Mouse (Mus musculus) naive thymus-derived CD4-positive, alpha-beta T cell, adult 2 months (primary cell): ENCODE data around the gene Pask.
"Not testable (repeated sequence)": the region's sequence is repeated elsewhere in the genome, so short reads cannot be mapped to it uniquely, and the experiment has no call there.

Experiments
- DNase-seq: peaks from one replicate; pipeline ENCODE4 v3.0.0-alpha.2; 2011; ENCODE audit warnings: low read depth

Gene Pask

DNA sequence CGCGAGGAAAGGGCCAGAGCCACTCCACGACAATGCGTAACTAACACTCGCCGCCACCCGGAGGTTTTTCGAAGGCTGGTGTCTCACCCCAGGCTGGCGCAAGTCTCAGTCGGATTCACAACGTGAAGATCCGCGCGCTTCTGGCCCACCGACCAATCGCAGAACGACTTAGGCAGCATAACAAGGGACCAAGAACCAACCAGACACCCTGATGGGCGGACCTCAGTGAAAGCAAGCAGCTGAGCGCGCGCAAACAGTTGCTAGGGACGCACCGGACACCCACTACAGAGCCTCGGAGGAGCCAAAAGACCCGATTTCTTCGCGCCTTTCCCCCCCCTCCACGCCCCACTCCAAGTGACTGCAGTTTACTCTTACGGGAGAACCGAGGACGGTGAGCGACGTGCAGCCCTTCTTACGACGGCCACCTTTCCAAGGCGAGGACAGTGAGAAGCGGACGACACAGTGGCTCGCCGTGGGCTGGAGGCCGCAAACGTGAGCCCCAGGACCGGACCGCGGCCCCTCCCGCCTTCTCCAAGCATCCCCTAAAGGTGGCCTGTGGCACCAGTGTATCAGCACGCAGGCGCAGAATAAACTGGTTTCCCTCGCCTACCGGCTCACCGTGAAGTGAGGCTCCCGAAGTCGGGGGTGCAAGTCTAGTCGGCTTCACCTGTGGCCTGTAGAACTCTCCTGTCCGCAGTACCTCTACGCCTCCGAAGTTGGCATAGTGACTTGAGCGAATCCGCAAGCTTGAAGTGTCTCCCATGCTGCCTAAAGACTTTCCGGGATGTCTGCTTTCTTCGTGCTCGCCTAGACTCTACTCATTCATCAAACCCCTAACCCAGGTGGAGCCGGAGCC lies at the start of gene Pask, which contains the start of gene Ppp1r7:
Pask (minus strand) TSS at position 835 of the 856 bp plus-strand sequence.
Ppp1r7 (plus strand) TSS at position 207 of the 856 bp plus-strand sequence.
- DNase-seq: peak; percentile 95

DNA sequence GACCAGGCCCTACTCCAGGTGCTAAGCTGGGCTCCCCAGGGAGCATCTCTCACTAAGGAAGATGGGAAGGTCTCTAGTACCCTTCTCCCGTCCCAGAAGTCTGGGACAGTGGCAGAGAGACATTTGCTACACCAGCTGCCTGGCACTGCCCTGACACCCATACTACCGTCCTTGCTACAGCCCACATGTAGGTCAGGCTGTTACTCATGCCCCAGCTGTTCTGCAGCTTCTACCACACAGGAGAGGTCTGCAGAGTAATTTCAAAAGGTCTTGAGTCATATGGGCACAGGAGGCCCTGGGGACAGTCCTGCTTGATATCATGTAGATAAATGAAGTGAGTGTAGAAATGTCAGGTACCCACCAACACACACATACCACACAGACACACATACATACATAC lies 45.6 kb upstream of the Pask start:
- DNase-seq: no peak

DNA sequence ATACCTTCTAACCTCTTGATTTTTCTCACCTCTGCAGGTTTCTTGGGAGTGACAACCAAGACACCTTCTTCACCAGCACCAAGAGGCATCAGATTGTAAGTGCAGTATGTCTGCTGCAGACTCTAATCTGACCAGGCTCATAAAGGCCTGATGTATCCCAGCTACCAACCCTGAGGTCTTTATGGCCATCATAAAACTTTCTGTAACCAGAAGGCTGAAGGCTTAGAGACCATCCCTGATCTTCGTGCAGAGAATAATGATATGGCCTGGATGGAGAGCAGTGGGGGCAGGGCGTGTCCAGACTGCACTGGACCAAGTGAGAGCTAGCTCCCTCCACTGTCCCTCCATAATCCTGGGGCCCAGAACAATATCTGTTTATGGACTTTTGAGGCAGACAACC lies 43.9 kb upstream of the Pask start:
- DNase-seq: no peak

DNA sequence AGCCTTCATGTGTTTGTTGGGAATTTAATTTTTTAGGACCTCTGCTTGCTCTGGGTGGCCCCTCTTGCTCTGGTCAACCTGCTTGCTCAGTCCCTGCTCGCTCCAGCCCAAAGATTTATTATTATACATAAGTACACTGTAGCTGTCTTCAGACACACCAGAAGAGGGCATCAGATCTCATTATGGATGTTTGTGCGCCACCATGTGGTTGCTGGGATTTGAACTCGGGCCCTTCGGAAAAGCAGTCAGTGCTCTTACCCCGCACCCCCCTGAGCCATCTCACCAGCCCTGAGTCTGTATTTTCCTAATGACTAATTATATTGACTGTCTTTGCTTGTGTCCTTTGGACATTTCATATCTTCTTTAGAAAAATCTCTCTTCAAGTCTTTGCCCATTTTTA lies 35.8 kb upstream of the Pask start:
- DNase-seq: no peak

DNA sequence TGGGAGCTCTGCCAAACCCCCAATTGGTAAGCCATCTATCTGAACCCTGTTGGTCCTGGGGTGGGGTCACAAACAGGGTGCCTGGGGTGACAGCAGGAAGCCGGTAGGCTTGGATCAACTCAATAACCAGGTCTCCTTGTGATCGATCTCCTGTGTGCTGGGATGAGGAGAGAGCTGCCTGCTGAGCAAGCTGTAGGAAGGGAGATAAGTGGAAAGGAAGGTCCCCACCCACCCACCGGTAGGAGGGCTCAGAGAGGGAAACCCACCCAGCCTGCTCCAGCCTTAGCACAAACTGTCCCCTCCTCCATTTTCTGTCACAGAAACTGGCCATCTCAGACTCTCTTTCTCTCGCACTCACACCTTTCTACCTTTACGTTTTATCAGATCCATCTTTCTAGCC lies 34.0 kb upstream of the Pask start:
- DNase-seq: no peak

DNA sequence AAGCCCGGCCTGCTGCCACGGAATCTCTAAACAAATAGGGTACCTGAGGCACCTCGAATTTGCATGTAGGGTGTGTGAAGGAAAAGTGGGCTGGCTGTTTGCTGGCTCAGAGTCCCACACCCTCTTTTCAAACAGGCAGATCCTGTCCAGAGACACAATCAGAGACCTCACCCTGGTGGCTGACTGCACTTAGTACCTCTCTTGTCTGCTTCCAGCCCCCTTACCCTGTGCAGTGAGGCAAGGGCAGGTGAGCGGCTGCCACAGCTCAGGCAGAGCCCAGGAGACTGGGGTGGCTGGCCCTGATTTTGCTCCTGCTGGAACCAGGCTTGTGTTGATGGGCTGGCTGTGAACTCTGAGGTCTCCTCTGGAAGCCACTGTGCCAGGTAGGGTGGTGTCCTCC lies 30.4 kb upstream of the Pask start, which contains the start of gene Ano7:
Ano7 (plus strand) TSS at position 266 of the 400 bp plus-strand sequence.
- DNase-seq: no peak

DNA sequence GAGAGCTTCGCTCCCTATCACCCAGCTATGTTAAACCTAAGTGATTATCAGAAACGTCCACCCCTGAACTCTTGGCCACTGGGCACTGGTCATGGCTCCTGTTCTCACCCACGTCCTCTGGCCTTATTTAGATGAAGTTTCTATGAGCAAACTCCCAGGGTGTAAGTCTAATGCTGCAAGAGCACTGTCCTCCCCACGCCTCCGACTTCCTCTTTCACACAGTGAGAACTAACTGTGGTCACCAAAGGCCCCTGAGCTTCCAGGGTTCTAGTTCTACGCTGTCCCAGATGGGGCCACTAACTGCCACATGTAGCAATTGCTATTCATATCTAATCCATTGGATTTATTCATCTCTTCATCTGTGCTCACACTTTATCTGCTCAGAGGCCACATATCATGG lies 22.4 kb upstream of the Pask start:
- DNase-seq: no peak

DNA sequence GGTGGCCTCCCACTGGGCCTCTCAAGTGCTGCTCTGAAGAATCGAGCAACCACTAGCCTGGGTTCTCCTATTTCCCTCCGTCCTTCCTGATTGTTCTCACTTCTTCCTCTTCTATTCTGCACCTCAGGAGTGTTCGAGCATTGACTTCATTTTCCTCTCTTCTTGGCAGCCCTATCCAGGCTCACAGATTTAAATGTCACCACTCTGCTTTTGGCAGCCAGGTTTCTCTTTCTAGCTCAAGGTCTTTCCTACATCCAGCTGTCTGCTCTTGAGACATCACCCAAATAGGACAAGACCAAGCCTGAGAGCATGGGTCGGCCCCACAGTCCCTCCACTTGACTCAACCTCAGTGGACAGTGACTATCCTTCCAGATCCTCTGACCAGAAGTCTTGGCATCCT lies 19.4 kb upstream of the Pask start:
- no peak for DNase-seq

DNA sequence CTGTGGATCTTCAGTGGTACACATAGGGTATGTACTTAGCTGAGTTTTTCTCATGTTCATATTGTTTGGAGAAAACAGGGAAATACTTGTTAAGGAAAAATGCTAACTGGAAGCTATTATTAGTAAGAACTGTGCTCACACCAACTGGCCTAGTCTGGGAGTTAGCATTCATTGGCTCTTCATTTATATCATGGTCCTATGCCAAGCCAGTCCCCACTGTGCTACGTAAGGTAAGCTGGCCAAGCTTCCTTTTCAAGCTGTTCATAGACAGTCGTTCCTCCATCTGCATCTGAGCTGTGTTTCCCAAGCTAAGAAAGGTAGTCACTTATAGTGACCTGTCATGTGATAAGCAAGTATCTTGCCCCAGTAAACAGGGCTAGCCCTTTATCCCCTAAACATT lies 9.4 kb upstream of the Pask start:
- DNase-seq: no peak

DNA sequence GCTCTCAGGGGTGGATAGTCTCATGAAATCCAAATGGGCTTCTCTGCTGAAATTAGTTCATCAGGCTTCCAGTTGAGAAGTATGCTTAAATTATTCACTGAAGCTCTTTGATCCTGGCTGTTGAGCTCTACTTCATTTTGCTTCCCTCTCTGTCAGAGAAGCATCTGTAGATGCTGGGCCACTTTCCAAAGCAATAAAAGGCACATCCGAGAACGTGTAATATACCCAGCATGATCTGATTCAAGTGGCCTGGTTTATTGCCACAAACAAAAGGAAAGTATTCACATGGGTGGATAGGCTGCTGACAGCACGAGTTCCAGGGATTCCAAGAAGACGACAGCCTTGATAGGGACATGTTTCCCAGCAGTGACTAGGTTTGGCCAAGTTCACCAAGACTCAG lies 6.4 kb upstream of the Pask start:
- DNase-seq: no peak

DNA sequence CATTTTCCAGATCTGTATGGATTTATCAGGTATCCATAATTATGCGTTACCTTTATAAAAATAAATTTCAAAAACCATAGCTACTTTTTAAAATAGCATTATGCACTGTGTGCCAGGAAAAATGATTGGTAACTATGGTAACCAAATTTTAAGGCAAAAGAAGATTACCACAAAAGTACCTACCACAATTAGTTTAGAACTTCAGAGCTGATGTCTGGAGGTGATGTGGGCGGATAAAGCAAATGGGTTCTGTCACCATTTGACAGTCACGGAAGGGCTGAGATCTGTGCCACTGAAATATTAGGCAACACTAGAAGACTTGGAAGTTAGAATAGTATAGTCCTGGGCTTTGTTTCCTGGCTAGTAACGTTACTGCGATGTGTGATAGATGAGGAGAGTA lies 3.9 kb upstream of the Pask start:
- no peak for DNase-seq

DNA sequence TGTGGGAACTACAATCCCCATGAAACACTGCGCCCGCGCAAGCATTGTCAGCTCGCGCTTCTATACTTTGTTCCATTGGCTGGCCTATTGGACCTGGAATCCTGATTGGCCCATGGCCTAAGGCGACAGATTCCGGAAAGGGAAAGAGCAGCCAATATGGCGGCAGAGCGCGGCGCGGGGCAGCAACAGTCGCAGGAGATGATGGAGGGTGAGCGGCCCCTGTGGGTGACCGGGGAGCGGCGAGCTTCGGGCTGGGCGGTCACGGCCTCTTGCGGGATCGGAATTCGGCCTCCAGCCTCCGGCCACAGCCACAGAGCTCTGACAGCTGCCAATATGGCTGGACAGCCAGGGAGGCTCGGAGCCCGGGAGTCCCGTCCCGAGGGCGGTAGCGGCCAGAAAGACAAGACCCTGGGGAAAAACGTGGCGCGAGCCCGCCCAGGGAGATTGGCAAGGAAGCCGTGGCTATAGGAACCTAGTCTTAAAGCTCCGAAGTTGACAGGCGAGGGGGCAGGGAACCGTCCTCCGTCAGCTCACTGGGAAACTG lies 294 bp upstream of the Pask start:
- peak; percentile 95 for DNase-seq

DNA sequence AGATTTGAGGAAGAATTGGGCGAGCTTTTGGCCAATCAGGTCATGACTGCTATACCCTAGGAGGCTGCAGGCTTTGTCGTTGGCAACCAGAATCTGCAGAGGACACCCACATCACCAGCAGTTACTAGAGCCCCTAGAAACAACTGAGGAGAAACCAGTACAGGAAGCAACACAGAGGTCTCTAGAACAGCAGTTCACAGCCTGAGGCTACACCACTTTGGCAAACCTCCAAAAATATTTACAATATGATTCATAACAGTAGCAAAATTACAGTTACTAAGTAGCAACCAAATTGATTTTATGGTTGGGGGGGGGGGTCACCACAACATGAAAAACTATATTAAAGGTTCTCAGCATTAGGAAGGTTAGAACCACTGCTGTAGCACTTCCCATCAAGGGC lies 8.7 kb downstream of the Pask start:
- no peak for DNase-seq

DNA sequence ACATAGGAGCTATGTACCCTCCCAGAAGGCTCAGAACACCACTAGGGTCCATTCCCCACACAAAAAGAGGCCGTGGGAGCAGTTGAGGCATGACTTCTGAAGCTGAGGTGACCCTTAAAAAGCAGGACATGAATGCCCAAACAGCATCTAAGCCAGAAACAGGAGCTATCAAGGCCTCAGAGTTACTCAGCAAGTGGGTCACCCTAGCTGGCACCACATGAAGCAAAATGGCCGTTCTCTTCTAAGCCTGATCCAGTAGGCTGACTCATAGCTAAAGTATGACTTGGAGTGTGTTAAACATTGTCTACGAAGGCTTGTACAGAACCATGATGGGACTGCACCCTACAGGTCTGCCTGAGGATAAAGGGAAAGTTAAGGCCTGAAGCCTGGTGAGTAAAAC lies 16.8 kb downstream of the Pask start:
- DNase-seq: no peak

DNA sequence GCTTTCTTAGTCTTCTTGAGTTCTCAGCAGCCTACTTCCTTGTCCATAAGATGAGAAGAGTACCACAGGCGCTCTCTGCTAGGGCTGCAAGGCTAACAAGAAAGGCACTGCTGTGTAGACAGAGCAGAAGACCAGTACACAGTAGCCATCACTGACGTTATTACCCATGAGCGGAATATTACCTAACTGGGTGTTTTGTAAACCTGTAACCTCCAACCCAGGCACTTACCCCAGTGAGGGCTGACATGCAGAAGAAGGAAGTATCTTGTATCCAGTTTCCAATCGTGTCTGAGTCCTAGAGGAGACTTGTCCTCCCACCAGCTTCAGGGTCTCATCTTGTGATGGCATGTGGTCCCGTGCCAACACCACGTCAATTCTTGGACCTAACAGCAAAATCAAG lies 19.3 kb downstream of the Pask start:
- no peak for DNase-seq

DNA sequence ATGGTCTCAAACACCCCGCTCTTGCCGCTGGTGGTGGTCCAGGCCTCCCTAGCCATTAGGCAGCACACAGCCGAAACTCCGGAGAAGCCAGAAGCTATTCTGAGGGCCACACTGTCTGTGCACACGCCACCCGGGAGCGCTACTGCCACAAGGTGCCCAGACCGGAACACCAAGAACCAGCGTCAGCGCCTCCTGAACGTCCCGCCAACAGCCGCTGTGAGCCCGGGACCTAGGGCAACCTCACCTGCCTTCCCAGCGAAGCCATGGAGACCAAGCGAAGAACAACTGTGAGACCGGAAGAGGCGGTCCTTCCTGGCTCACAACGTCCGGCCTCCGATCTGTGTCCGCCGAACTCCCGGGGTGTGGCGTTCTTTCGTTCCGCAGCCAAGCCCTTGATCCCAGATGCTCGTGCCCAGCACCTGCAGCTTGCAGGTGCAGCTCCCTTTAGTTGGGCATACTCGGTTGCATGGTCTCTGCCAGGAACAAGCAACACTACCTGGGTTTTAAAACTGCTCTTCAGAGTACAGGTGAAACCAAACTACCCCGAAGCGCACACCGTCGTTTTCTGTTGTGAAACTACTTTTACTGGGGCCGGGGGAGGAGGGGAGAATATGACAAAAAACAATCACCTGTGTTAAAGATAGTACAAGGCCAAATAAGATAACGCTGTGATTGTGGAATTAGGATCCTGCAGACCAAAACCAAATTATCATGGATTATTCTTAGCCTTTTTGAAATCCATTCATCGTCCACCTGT lies 37.5 kb downstream of the Pask start, which contains the start of gene Mterf4:
Mterf4 (minus strand) TSS at position 335 of the 757 bp plus-strand sequence.
- peak; percentile 85 for DNase-seq

DNA sequence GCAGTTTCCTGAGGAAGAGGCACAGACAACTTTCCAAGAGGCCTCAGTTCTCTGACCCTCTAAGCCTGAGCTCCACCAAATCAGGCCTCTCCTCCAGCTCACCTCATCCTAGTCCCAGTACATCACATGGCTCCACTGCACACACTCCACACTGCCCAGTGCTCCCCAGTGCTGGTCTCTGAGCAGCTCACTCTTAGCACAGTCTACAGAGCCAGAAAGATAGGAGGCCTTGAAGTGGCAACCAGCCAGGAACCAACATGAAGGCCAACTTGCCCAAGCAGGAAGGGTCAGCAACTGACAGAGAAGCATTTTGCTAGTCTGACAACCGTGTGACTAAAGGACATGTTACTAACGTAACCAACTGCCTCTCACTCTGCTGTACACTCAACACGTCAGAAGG lies 42.7 kb downstream of the Pask start:
- no peak for DNase-seq

DNA sequence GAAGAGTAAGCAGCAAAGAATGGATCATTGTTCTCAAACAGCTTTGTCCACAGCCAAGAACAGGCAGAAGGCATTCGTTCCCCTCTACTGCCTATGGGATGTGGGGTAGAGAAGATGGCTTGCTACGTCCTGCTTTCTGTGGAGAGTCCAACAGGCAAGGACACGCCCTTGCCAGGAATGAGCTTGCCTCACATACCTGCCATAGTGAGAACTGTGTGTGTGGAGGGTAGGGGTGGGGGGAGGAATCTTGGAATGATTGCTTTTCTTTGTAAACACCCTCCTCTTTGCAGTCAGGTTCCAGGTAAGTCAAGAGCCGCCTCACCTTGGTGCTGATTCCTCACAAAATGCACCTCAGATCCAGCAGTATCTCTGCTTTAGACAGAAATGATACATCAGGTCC lies 43.5 kb downstream of the Pask start:
- DNase-seq: no peak

DNA sequence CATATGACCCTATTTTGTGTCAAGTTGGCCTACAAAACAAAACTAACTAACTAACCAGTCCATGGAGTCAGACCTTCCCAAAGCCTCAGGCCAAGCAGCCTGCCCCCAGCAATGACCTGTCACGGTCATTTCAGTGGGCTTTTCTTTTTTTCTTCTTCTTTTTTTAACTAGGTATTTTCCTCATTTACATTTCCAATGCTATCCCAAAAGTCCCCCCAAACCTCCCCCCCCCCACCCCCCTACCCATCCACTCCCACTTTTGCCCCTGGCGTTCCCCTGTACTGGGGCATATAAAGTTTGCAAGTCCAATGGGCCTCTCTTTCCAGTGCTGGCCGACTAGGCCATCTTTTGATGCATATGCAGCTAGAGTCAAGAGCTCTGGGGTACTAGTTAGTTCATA lies 48.8 kb downstream of the Pask start:
- DNase-seq: not testable (repeated sequence)

DNA sequence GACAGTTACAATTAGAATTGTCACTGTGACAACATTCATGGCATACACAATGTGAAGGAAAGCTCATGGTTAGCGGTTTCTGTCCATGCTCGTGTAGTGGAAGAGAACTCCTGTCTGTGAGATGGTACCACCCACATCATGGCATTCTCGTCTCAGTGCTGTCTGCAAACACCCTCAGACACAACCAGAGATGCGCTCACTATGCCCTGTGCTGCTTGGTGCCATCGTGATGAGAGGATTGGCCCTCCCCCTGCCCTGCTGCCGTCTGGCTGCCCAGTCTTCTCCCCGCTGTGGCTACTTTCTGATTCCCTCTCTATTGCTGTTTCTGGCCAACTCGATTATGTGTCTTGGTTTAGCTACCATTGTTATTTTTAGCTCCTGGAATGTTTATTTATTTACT lies 51.3 kb downstream of the Pask start:
- no peak for DNase-seq

DNA sequence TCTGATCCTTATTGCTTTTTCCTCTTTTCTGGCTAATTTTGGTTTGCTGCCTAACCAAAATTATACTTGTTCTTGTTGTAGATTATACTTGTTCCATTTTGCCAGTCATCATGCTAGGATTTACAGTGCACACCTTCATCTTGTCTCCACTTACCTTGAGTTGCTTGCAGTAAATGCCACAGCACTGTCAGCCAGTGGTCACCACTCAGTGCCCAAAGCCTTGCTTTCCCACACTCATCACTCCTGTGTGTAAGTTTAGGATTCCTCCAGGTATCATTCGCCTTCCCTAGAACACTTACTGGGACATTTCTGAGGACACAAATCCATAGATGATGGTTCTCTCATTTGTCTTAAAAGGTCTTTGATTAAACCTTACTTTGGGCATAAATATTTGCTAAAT lies 51.7 kb downstream of the Pask start:
- DNase-seq: no peak

DNA sequence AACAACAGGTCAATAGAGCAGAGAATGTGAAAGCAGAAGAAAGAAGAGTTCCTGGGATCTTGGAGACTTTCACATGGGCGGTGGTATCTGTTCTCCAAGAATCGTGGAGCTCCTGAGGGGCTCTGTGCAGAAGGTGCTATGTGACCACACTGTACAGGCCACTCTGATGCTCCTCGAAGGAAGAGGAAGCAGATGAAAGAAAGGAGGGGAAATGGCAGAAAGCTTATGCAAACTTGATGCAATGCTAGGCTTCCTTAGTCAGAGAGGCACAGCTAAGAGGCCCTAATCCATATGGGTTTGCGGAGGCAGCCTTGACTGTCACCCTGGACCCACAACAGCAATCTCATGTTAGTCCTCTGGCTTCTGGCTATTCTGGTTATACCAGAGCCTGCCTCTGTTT lies 52.3 kb downstream of the Pask start:
- DNase-seq: no peak

DNA sequence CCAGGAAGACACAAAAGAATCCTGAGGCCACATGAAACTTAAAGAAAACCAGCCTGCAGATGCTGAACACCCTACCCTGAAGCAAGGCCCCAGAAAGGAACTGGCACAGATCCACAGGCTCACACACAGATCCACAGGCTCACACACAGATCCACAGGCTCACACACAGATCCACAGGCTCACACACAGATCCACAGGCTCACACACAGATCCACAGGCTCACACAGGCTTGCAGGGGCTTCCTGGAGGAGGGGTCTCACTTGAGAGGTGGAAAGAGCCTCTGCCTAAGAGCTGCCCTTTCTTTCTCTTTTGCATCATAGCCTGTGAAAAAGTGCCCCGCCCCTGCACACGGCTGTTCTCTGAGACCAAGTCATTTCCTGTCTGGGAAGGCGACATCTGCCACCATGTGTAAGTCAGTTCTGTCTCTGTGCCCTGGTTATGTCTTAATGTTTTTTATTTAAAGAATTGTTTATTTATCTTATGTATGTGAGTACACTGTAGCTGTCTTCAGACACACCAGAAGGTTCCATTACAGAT lies 53.5 kb downstream of the Pask start:
- DNase-seq: peak; percentile 9
